Mouse (Mus musculus): ENCODE measurements around the gene 1600014C10Rik. TPM values are rescaled to one million over a fixed set of nuclear protein-coding genes. Genes with fewer than 3 reads are reported as not detected.

1600014C10Rik gene
- total RNA-seq, 2 experiments from 2014 or later: 8.8 to 10.6 TPM

Other genes starting within 250 kb of the 1600014C10Rik start
- 16.9 and 51.9 TPM in 2 replicates for gene Uri1, start 159.7 kb upstream of the 1600014C10Rik start, total RNA-seq (2015; ENCODE audit: low replicate concordance)
- gene Uri1, start 159.7 kb upstream of the 1600014C10Rik start, total RNA-seq (2017; ENCODE audit: low replicate concordance): 7.2 and 22.3 TPM in 2 replicates
- gene Ccne1, start 75.7 kb upstream of the 1600014C10Rik start, total RNA-seq (2015; ENCODE audit: low replicate concordance): 18.8 and 62.1 TPM in 2 replicates
- gene Ccne1, start 75.7 kb upstream of the 1600014C10Rik start, total RNA-seq (2017; ENCODE audit: low replicate concordance): 50.2 and 65.5 TPM in 2 replicates
- gene Plekhf1, start 44.8 kb downstream of the 1600014C10Rik start, total RNA-seq (2015; ENCODE audit: low replicate concordance): 0.42 TPM in 1 of 2 replicates, not detected in the other
- 0.09 TPM in 1 of 2 replicates, not detected in the other for gene Plekhf1, start 44.8 kb downstream of the 1600014C10Rik start, total RNA-seq (2017; ENCODE audit: low replicate concordance)
- gene Pop4, start 88.2 kb downstream of the 1600014C10Rik start, total RNA-seq (2015; ENCODE audit: low replicate concordance): 1.7 and 7.7 TPM in 2 replicates
- 3.2 and 5.2 TPM in 2 replicates for gene Pop4, start 88.2 kb downstream of the 1600014C10Rik start, total RNA-seq (2017; ENCODE audit: low replicate concordance)

Measured in erythroblast, adult 5-6 weeks (primary cell).